Mouse (Mus musculus): ENCODE data around the gene Frem2. TPM values are rescaled to one million over a fixed set of nuclear protein-coding genes. Genes with fewer than 3 reads are reported as not detected.

The Frem2 gene
- total RNA-seq, 2 experiments from 2014 or later, result not detected

DNA sequence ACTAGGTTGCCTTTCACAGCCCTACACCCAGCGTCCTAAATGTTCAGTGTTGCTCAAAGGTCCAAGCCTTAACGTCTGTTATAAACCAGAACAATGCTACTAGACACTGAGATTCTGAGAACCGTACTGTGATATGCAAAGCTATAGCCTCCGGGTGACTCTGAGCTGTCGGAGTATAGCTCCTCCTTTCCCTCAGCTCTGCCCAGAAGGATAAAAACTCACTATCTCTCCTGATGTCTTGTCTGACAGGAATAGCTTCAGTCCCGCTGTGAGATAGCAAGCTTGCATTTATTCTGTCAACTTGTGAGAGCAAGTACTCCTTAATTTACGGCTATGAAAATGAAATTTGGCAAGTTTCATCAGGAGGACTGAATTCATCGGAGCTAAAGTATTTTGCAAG is 33.9 kb downstream of the Frem2 start:
- no peak for ATAC-seq (replicated peaks; ENCODE audit: poor library complexity, severe bottlenecking)

DNA sequence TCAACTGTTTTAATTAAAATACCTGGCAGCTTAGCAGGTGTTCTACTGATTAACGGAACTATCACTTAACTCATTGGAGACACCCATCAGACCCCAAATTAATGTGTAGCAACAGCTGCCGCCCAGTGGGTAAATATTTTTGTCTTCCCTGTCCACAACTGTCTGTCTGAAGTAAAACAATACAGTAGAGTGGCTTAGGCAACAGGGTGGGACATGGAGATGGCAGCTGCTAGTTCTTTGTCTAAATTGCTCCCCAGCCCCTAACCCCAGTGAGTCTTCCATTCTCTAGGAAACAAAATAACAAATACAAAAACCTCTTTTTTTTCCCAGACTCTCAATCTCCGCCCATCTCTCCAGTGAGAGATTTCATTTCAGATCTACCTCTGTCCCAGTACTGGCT is 36.2 kb downstream of the Frem2 start:
- ATAC-seq (replicated peaks; ENCODE audit: poor library complexity, severe bottlenecking), result no peak

DNA sequence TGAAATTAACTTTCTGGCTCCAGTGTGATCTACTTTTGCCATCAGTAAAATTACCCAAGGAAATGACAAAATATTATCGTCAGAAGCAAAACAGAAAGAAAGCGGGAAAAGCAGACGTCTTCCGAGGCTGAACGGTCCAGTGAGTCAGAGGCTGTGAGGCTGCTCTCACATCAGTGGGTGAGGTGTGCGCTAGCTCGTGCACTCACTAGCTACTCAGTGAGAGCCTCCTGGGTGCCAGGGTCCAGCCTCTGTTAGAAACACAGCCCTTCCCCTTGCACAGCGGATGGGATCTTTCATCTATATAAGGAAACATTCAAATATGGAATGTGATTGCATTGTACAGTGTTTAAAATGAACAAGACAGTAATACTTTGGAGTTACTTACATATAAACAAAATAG is 36.8 kb downstream of the Frem2 start:
- no peak for ATAC-seq (replicated peaks; ENCODE audit: poor library complexity, severe bottlenecking)

DNA sequence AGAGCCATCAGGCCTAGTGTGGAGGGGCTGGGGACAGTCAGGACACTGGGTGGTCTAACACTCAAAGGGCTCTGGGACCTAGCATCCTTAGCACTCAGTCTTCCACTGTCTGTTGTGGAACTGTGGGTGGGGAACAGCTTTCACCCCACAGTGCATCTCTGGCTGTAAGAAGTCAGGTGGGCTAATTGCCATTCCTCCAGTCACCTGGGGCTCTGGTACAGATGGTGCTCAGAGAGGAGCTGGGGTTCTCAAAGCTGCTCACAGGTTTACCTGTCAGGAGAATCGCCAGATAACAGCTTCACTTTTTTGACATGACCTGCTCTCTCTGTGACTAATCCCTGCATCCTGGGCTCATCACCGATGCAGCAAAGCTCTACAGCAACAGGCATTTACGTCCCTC is 46.0 kb downstream of the Frem2 start:
- no peak for ATAC-seq (replicated peaks; ENCODE audit: poor library complexity, severe bottlenecking)

DNA sequence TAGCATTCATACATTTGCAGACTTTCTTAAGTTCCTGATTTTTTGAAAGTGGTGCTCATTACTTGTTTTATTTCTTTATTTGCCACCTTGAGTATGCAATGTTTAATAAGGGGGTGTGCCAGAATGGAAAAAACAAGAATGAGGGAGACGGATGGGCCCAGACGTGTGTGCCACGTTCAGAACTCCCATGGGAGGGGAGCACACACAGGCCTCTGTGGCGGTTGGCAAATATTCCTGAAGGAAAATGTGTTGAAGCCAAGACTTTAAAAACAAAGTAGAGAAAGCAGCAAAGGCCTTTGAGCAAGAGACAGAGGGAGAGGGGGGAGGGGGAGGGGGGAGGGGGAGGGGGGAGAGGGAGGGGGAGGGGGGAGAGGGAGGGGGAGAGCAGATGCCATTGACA is 47.3 kb downstream of the Frem2 start:
- ATAC-seq (replicated peaks; ENCODE audit: poor library complexity, severe bottlenecking), result no peak

DNA sequence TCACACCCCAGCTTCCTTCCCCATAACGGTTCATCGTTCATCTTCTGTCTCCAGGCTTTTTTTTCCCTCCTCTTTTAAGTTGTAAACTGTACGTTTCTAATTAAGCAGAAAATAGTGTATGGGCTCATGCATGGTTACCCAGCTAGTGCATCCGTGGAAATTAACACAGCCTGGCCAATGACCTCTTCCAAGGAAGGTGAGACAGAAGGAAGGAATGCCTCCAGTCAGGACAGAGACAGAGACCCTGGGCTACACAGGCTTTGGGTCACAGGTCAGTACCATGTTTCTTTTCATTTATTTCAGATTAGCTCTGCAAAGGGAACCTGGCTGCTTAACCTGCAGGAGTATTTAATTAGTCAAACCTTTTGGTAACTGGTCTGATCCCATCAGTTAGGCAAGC is 57.0 kb downstream of the Frem2 start:
- no peak for ATAC-seq (replicated peaks; ENCODE audit: poor library complexity, severe bottlenecking)

DNA sequence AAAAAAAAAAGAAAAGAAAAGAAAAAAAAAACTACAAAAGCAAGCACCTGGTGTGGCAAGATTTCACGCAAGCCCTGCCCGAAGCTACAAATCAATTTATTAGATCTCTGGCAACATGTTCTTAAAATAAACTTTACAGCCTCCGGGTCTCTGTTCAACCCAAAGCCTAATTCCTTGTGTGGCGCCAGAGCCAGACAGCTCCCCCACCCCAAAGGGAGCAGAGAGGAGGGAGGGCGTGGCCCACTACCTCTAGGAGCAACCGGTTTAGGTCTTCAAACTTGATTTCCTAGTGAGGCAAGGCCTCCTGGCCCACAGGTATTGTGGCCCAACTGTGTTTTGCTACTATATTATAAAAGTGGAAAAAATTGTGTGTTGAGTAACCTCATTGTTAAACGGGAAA is 57.8 kb downstream of the Frem2 start:
- ATAC-seq (replicated peaks; ENCODE audit: poor library complexity, severe bottlenecking), result no peak

DNA sequence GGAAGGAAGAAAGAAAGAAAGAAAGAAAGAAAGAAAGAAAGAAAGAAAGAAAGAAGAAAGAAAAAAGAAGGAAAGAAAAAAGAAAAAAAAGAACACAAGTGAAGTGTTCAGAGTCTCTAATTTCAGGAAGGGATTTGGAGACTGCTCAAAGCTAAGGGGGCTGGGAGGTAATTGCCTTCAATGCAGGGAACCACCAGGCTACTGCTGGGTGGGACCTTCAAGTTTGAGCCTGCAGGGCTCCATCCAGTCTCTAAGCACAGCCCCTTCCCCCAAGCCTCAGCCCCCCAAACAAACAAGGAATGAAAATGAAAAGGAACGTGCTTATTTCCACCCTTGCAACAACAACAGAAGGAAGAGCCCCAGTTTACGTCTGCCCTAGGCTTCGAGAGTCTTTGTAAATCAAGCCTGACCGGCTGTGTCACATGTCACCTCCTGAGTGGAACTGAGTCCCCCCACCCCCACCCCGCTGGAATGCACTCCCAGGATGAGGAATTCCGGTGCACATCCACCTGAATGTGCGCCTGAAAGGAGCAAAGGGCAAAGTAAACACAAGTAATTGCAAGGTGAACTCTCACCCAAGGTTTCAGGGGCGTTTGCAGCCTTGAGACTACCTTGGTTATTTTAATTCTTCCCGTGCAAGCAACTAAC is 58.9 kb downstream of the Frem2 start:
- no peak for ATAC-seq (replicated peaks; ENCODE audit: poor library complexity, severe bottlenecking)

DNA sequence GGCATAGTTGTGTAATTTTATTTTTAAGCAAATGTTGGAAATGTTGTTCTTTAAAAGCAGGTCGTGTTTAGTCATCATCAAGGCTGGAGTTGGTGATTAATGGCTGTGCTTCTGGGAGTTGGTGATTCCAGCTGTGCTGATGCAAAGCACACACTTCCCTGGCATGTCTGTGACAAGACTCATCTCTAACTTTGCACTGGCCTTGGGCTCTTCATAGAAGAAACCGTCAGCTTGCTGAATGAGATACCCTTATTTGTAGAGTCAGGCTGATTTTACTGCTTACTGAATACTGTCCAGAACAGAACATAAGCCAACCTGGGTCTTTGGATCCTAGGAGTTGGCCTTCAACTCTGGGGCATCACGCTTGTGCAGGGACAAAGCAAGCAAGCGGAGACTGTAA is 62.7 kb downstream of the Frem2 start:
- ATAC-seq (replicated peaks; ENCODE audit: poor library complexity, severe bottlenecking), result no peak

DNA sequence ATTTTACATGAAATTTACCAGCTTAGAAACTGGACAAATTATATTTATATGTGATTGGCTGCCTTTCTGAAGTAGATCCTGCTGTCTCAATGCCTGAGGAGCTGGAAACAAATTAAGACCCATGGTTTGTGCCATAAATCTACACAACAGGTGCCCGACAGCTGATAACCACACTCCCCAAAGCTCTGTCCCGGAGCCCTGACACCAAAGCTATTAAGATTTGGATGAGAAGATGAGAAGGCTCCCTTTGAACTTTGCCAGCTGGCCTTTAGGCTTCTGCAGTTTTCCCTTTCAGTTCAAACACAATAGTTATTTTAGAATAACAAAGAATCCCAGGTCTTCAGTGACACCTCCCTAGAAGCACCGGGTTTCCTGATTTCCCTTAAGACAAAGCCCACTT is 63.4 kb downstream of the Frem2 start:
- no peak for ATAC-seq (replicated peaks; ENCODE audit: poor library complexity, severe bottlenecking)

DNA sequence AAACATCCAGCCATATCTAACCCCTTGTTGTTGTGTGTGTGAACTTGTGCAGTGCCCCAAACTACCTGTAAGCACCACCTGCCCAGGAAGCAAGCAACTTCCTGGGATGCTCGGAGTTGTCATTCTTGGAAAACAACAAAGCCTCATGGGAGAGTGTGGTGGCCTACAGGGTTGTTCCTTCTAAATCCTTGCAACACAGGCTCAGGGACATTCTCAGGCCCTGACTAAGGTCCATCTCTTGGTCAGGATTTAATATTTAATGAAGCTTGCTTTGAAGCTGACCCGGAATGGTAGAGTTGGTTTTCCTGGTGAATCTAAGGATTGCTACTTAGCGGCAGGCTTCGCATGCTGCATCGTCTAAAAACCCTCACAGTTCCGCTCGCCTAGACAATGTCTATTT is 65.1 kb downstream of the Frem2 start:
- ATAC-seq (replicated peaks; ENCODE audit: poor library complexity, severe bottlenecking), result no peak

DNA sequence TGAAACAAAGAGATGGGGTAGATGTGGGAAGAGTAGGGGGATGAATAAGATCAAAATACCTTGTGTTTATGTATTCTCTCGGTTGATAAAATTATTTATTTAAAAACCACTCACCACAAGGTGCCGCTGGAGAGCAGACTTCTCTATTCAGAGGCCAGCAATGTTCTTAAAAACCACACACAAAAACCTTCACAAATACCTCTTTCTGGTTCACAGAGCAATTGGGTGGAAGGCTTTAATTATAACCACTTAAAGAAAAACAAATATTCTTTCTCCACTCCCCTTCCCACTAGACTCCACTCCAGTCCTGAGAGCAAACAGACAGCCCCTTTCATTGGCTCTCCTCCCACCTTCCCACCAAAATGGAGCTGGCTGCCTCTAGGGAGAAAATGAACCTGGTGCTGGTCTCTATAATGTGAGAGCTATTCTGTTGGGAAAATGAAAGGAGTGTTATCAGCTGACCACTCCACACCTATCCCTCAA is 67.0 kb downstream of the Frem2 start:
- no peak; the same call in 1 of the 2 replicates for ATAC-seq (replicated peaks; ENCODE audit: poor library complexity, severe bottlenecking)

DNA sequence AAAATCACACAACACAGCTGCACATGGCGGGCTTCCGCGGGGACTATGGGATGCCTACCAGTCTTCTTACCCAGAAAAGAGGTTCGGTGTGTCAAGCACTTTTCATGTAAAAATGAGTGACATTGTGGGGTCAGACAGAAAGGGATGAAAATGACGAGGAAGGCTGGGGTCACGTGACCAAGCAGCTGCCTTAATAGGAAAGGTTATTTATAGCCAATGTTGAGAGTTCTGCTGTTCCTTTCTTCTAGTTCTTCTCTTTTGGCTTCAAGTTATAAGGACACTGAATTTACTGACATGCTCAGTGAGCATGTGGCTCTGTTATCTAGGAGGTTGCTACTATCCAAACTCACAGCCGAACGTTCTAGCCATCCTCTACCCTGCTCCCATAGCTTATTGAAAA is 73.9 kb downstream of the Frem2 start:
- no peak for ATAC-seq (replicated peaks; ENCODE audit: poor library complexity, severe bottlenecking)

DNA sequence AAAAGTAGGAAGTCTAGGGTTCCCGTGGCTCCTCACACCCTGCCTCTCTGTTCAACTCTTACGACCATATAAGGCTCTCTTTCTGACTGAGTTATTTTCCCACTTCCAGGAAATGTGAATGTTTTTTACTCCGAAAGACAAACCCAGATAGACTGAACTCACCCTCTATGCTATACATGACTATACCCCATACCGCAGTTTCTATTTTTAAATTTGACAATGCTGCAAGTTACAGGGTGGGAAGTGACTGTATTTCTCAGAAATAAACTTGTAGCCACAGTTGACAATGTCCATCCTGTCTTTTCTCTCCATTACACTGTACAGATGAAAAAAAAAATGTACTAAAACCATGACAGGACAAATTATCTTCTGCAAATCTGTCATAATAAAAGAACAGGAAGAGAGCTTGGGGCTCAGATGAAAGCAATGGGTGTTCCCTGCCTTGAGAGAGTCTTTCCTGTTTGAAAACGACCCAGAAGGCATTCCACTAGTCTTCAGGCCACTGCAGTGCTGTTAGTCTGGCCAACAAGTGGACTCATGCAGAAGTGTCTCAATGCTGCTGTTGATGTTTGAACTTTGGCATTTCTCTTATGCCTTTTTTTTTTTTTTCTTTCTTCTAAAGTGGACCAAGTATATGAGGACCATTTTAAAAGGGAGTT is 76.4 kb downstream of the Frem2 start:
- ATAC-seq (replicated peaks; ENCODE audit: poor library complexity, severe bottlenecking), result no peak

DNA sequence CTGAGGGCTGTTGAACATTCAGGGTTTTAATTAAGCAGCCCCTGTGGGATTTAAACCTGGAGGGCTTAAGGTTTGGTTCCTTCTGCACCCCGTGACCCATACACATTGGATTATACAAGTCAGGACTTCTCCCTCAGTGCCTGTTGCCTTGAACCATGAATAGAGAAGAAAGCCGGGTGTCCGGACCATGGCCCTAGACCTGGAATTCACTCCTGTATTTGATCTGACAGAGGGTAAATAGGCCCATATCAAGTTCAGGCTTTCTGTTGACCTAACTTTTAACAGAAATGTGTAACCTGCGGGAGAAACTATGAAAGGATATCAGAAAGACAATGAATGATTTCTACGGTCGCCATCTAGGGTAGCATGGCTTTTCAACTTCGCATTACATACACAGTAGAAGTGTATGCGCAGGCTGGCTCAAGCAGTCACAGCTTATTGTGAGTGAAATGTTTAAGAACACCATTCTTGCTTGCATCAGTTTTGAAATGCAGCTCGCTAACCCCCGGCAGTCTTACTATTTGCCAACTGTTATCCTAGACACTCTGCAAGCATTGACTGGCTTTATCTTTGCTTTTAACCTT is 77.9 kb downstream of the Frem2 start:
- no peak for ATAC-seq (replicated peaks; ENCODE audit: poor library complexity, severe bottlenecking)

DNA sequence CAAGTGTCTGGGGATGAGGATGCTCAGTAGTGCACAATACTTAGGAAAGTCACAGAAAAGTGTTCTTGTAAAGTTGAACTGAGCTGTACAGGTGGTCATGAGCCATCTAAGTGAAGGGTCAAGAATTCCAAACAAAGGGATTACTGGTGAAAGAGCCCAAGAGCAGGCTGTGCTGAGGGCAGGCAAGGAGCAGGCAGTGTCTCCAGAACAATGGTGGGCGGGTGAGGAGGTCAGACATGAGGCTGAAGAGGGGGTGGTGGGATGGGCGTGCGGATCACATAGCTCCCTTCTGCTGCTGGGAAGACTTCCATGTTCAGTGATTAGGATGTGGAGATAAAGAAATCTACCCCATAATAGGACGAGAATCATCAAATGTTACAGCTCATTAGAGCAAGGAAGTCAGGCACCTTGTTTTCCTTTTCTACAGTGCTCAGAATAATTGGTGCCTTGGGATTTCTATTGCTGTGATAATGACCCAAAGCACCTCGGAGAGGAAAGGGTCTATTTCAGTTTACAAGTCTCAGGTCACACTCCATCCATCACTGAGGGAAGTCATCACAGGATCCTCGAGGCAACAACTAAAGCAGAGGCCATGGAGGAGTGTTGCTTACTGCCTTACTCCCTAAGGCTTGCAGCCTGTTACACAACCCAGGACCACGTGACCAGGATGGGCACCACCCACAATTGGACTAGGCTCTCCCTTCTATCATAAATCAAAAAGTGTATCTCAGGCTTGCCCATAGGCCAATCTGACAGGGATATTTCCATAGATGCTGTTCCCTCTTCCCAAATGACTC is 80.6 kb downstream of the Frem2 start:
- ATAC-seq (replicated peaks; ENCODE audit: poor library complexity, severe bottlenecking), result no peak

DNA sequence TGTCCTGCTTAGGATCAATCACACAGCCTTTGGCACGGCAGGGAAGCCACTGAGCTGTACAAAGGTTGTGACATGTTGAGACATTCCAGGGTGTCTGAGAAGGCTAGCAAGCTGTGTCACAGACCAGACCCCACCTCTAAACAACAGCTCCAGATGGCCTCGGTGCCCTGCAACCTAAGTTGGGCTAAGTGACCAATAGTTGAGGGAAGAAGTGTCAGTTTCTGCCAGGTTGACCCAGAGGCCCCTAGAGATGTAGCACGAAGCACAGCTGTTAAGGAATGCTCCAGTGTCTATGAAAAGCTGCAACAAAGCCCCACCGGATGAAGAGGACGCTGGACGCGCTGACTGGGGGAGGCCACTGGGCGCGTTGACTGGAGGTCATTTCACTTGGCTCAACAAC is 83.0 kb downstream of the Frem2 start:
- ATAC-seq (replicated peaks; ENCODE audit: poor library complexity, severe bottlenecking), result no peak

DNA sequence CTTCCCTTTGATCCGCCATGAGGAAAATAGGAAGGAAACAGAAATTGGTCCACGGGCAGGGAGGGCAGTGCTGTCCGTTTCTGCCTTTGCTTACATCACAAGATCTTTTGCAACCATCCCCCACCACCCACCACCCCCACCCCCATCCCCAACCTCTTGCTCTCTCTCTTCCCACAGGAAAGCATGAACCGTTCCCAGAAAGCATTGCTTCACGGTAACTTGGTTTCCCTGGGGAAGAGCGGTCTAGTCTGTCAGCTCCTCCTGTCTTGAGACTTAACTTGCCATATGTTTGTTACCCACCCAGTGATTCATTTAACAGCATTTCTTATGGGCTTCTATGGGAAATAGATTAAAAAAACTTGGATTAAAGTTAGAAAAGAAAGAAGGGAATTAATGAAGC is 85.5 kb downstream of the Frem2 start:
- ATAC-seq (replicated peaks; ENCODE audit: poor library complexity, severe bottlenecking), result no peak

DNA sequence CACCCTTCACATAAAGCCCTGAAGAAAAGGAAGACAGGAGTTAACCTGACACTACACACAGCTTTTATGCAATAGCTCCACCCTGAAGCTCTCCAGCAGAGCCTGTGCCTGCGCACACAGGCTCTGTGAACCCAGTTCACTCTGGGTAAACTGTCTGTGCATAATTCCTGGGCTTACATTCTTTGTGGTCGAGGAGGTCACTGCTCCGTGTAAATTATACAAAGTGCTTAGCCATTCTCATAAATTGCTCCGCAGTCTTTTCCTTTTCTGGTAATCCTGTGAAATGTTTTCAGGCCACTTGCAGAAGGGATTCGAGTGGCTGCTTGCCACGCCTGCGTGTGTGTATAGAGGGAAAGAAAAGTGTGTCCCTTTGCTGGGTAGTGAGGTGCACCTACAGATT is 92.6 kb downstream of the Frem2 start:
- no peak for ATAC-seq (replicated peaks; ENCODE audit: poor library complexity, severe bottlenecking)

DNA sequence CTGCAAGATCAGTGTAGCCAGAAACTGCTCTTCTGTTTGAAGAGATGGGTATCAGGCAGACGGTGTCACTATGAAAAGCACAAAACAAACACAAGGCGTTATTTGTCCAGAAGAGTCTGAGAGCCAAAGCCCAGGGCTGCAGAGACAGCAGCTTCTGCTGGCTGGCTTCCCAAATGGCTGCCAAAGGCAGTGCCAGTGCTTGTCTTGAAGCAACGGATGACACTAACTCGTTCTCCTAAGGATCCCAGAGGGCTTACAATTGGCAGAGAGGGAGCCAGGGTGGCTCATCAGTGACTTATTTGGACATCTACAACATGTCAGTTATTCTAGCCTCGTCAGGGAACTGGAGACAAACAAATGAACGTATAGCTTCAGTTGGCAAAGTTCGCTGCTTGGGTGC is 93.4 kb downstream of the Frem2 start:
- ATAC-seq (replicated peaks; ENCODE audit: poor library complexity, severe bottlenecking), result no peak

DNA sequence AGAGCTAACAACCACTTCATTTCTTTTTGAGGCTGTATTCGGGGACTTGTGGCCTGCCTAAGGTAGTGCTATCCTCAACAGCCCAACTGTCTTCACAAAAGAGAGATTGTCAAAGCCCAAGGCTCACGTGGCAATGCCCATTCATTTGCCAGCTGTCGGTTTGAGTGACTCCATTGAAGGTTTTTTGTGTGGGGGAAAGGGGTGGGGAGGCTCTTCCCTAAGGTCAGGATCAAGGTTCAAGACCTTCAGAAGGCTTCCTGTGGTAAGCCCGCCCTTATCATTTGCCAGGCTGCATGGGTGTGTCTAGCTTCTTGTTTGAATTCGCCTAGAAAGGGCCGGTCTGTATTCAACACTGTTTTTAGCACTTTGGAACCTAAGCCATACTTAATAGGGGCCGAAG is 95.3 kb downstream of the Frem2 start:
- no peak for ATAC-seq (replicated peaks; ENCODE audit: poor library complexity, severe bottlenecking)
